Mouse (Mus musculus) myocyte (in vitro differentiated cells): ENCODE results near the gene Nrip1.

Source experiments
- POLR2A ChIP-seq: IDR thresholded peaks from one replicate; pipeline ENCODE4 v1.6.1; 2011; ENCODE audit warnings: low read depth, mild to moderate bottlenecking, control low read depth, moderate library complexity; ENCODE audit not compliant: insufficient read length
- REST ChIP-seq: IDR thresholded peaks from one replicate; pipeline ENCODE4 v1.6.1; 2011; ENCODE audit warnings: mild to moderate bottlenecking, control low read depth, moderate library complexity; ENCODE audit not compliant: insufficient read depth, insufficient read length

DNA sequence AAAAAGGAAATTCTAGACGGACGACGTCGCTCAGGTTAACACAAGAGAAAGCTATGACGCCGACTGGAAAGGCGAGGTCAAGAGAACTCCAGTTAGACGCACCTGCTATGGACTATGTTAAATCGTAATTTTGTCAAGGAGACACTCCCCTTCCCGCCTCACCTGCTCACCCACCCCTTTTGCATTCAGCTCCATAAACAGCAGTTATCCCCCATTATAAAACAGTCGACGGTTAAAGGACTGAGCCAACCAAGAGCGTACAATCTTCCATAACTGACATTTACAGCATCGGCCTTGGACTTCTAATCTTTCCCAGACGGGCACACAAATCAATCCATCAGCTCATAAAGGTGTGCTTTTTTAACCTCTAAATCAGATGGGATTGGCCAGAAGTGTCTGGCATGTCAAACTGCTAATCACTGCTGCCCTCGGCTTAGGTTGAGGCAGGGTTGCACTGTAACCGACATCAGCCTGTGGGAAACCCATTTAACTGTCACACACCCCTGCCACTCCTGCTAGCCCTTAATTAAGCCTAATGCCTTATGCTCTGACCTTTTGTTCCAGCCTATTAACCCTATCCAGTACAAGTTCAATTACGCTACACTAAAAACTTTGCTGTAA is 15.4 kb downstream of the Nrip1 start:
- TF ChIP-seq REST (no peak), POLR2A (no peak)
